Mouse (Mus musculus) liver, embryonic 16.5 days (tissue): ENCODE data around the gene Epc2. TPM values are rescaled to one million over a fixed set of nuclear protein-coding genes. Genes with fewer than 3 reads are reported as not detected.
"Not testable (repeated sequence)": the region's sequence is repeated elsewhere in the genome, so short reads cannot be mapped to it uniquely, and the experiment has no call there.

Experiments
- ATAC-seq: fragments of 200-750 bp; cut with Nextera tagmentation; 2 replicates; pipeline ENCODE4 v1.8.0; 2017; ENCODE audit warnings: low read depth, mild to moderate bottlenecking, moderate number of reproducible peaks, moderate library complexity
- H3K27ac ChIP-seq: fragments of 300-500 bp; sonication (generic); 2 replicates; pipeline ENCODE4 v1.5.1; 2014; ENCODE audit warnings: mild to moderate bottlenecking, low read length
- H3K27me3 ChIP-seq: fragments of 300-500 bp; sonication (generic); 2 replicates; pipeline ENCODE4 v1.6.1; 2014; ENCODE audit warnings: low read depth, low read length, mixed read lengths; ENCODE audit not compliant: control insufficient read depth, insufficient read depth
- H3K36me3 ChIP-seq: fragments of 300-500 bp; sonication (generic); 2 replicates; pipeline ENCODE4 v1.6.1; 2014; ENCODE audit warnings: mild to moderate bottlenecking; ENCODE audit not compliant: control insufficient read depth, insufficient read depth
- H3K4me1 ChIP-seq: fragments of 300-500 bp; sonication (generic); 2 replicates; pipeline ENCODE4 v1.6.1; 2014; ENCODE audit warnings: low read depth, low read length, mixed read lengths; ENCODE audit not compliant: control insufficient read depth
- H3K4me2 ChIP-seq: fragments of 300-500 bp; sonication (generic); 2 replicates; pipeline ENCODE4 v1.6.1; 2014; ENCODE audit warnings: low read depth, low read length, mixed read lengths
- H3K4me3 ChIP-seq: fragments of 300-500 bp; sonication (generic); 2 replicates; pipeline ENCODE4 v1.5.1; 2014; ENCODE audit warnings: low read depth, mild to moderate bottlenecking, low read length
- H3K9ac ChIP-seq: fragments of 300-500 bp; sonication (generic); 2 replicates; pipeline ENCODE4 v1.6.1; 2014; ENCODE audit warnings: low read depth, low read length
- H3K9me3 ChIP-seq: fragments of 300-500 bp; sonication (generic); replicated peaks from 2 replicates; pipeline ENCODE4 v1.6.1; 2016; ENCODE audit warnings: low read length; ENCODE audit not compliant: control insufficient read depth
- whole genome bisulfite sequencing: fragments of 180-500 bp; shearing (Covaris S2); extraction: QIAGEN DNeasy Blood & Tissue Kit; methylation state at CpG from one replicate; pipeline ENCODE4 v1.1.7; 2014; ENCODE audit not compliant: insufficient replicate concordance; 5-methylcytosine and 5-hydroxymethylcytosine counted together
- polyA plus RNA-seq: library from polyadenylated mRNA; unstranded; fragments of >200 nt; fragmentation: Nextera tagmentation; extraction: Ambion mirVana; gene quantifications from 2 replicates; pipeline ENCODE4 v1.2.1, GENCODE M21; 2015

The Epc2 gene
- polyA plus RNA-seq, 1 experiment from 2014 or later: 1.8 TPM

- H3K4me1 ChIP-seq: no peaks in the 10 kb centered on the region
- H3K27me3 ChIP-seq: no peaks in the 10 kb centered on the region
- no peak overlapping the region for H3K27ac ChIP-seq
- no peak for ATAC-seq
- 58% methylated on average over 3 of the region's 3 CpGs for WGBS
- no peaks in the 10 kb centered on the region for H3K9me3 ChIP-seq
- H3K4me3 ChIP-seq: no peak overlapping the region
- H3K36me3 ChIP-seq: no peaks in the 10 kb centered on the region
- no peak overlapping the region for H3K9ac ChIP-seq
- H3K4me2 ChIP-seq: no peak overlapping the region
These were observed 52.3 kb downstream of the Epc2 start for GRCm38 (mm10) chr2:49503596-49503995.

GRCm38 (mm10) chr2:49505151-49505550 is 53.9 kb downstream of the Epc2 start:
- 53% methylated on average over 1 of the region's 1 CpGs for WGBS
- H3K4me2 ChIP-seq, H3K4me1 ChIP-seq, H3K27ac ChIP-seq, H3K36me3 ChIP-seq, H3K9ac ChIP-seq, H3K27me3 ChIP-seq, H3K9me3 ChIP-seq, ATAC-seq, H3K4me3 ChIP-seq: not testable (repeated sequence)

DNA sequence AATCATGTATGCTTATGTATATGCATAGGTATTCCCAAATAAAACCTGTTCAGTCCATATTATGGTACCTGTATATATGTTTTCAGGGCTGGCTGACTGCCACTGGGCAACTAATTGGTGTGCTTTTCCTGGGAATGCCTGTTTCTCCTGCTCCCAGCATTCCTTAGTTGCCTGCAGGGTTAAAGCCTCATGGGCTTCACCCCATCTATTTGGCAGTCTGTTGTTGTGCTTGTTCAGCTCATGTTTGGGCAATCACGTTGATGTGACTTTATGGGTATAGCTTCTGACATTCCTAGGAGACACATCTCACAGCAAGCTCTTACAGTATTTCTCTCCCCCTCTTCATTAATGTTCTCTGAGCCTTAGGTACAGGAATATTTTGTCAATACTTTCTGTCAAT is 59.5 kb downstream of the Epc2 start:
- Histone ChIP-seq H3K9ac (no peak overlapping the region), H3K9me3 (no peaks in the 10 kb centered on the region), H3K4me3 (no peak overlapping the region), H3K4me2 (no peak overlapping the region), H3K27me3 (no peaks in the 10 kb centered on the region), H3K36me3 (no peaks in the 10 kb centered on the region), H3K4me1 (no peaks in the 10 kb centered on the region), H3K27ac (no peak overlapping the region)
- WGBS: 71% methylated on average over 1 of the region's 1 CpGs
- ATAC-seq: no peak

- ATAC-seq: no peak
- H3K4me3 ChIP-seq: no peak overlapping the region
- no peak overlapping the region for H3K27ac ChIP-seq
- H3K27me3 ChIP-seq: no peaks in the 10 kb centered on the region
- H3K9me3 ChIP-seq: no peaks in the 10 kb centered on the region
- H3K36me3 ChIP-seq: no peaks in the 10 kb centered on the region
- H3K4me2 ChIP-seq: no peak overlapping the region
- no peak overlapping the region for H3K9ac ChIP-seq
- 81% methylated on average over 2 of the region's 2 CpGs for WGBS
- H3K4me1 ChIP-seq: peaks cover 2% of the 10 kb centered on the region; the same call in 1 of the 2 replicates
These were observed 64.7 kb downstream of the Epc2 start for GRCm38 (mm10) chr2:49516011-49516410.

DNA sequence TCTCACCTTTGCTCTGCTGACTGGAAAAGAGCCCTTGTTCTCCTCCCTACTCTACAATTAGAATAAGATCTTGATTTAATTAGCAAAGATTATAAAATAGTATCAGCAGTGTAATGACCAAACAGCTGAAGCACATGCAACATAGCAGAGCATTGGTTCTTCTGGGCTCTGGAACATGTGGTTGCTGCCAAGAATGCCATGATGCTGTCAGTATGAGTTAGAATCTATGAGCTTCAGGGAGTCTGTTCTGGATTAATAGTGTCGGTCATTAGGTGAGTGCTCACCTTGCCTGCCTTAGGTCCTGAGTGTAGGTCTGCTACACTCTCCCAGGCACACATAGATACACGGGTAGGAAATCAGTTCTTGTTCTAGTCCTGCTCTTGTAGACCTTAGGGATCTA is 69.1 kb downstream of the Epc2 start:
- no peak for ATAC-seq
- 82% methylated on average over 2 of the region's 2 CpGs for WGBS
- H3K36me3 ChIP-seq: no peaks in the 10 kb centered on the region

DNA sequence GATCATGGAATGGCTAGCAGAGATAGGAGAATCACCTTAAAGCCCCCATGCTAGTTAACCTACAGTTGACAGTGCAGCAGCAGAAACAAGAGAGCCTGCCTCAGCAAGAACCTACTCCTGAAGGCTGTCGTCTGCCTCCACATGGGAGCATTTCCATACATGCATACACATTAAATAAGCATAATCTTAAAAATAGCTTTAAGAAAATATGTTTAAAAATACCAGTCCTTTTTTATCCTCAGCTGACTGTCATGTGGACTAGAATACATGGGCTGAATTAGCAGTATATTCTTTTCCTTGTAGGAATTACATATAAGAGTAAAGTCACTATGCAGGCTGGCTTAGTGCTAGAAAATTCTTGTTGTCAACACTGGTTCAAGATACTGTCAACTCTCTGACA is 69.7 kb downstream of the Epc2 start:
- no peaks in the 10 kb centered on the region for H3K9me3 ChIP-seq
- H3K9ac ChIP-seq: no peak overlapping the region
- H3K36me3 ChIP-seq: no peaks in the 10 kb centered on the region
- H3K4me1 ChIP-seq: peaks cover 2% of the 10 kb centered on the region; the same call in 1 of the 2 replicates
- H3K27me3 ChIP-seq: no peaks in the 10 kb centered on the region
- H3K4me3 ChIP-seq: no peak overlapping the region
- H3K4me2 ChIP-seq: no peak overlapping the region
- ATAC-seq: no peak
- H3K27ac ChIP-seq: no peak overlapping the region
- 75% methylated on average over 1 of the region's 1 CpGs for WGBS

More for the DNA sequence above, 69.1 kb downstream of the Epc2 start:
- Histone ChIP-seq H3K9me3 (no peaks in the 10 kb centered on the region), H3K9ac (no peak overlapping the region), H3K4me2 (no peak overlapping the region), H3K4me3 (no peak overlapping the region), H3K4me1 (peaks cover 2% of the 10 kb centered on the region; the same call in 1 of the 2 replicates), H3K27ac (no peak overlapping the region), H3K27me3 (no peaks in the 10 kb centered on the region)

- peak overlapping the region; percentile 33; the same call in 1 of the 2 replicates for H3K27ac ChIP-seq
- peak; percentile 63 for ATAC-seq
- no peak overlapping the region for H3K4me2 ChIP-seq
- H3K9ac ChIP-seq: no peak overlapping the region
- H3K4me1 ChIP-seq: peaks cover 2% of the 10 kb centered on the region; the same call in 1 of the 2 replicates
- no peaks in the 10 kb centered on the region for H3K36me3 ChIP-seq
- no peak overlapping the region for H3K4me3 ChIP-seq
- H3K27me3 ChIP-seq: no peaks in the 10 kb centered on the region
- no peaks in the 10 kb centered on the region for H3K9me3 ChIP-seq
- 70% methylated on average over 2 of the region's 2 CpGs for WGBS
These were observed 70.3 kb downstream of the Epc2 start for GRCm38 (mm10) chr2:49521564-49521963.

GRCm38 (mm10) chr2:49522578-49522977 is 71.3 kb downstream of the Epc2 start:
- no peaks in the 10 kb centered on the region for H3K36me3 ChIP-seq
- whole genome bisulfite sequencing: 68% methylated on average over 4 of the region's 4 CpGs
- no peaks in the 10 kb centered on the region for H3K27me3 ChIP-seq
- H3K4me2 ChIP-seq: no peak overlapping the region
- no peak overlapping the region for H3K4me3 ChIP-seq
- peak; percentile 45; the same call in 1 of the 2 replicates for ATAC-seq
- no peak overlapping the region for H3K27ac ChIP-seq
- H3K9ac ChIP-seq: no peak overlapping the region
- no peaks in the 10 kb centered on the region for H3K9me3 ChIP-seq
- peaks cover 2% of the 10 kb centered on the region; the same call in 1 of the 2 replicates for H3K4me1 ChIP-seq

- no peaks in the 10 kb centered on the region; the same call in 1 of the 2 replicates for H3K36me3 ChIP-seq
- no peak overlapping the region for H3K9ac ChIP-seq
- H3K27ac ChIP-seq: no peak overlapping the region
- WGBS: 90% methylated on average over 6 of the region's 6 CpGs
- no peak for ATAC-seq
- no peaks in the 10 kb centered on the region for H3K9me3 ChIP-seq
- H3K27me3 ChIP-seq: no peaks in the 10 kb centered on the region
- H3K4me2 ChIP-seq: no peak overlapping the region
- H3K4me3 ChIP-seq: no peak overlapping the region
- H3K4me1 ChIP-seq: no peaks in the 10 kb centered on the region
These were observed 85.9 kb downstream of the Epc2 start for GRCm38 (mm10) chr2:49537147-49537546.
